Mouse (Mus musculus) heart, adult 2 months (tissue): ENCODE results near the gene Tob1.

ENCODE experiments used
- CTCF ChIP-seq: fragments of 200-600 bp; IDR thresholded peaks from 2 replicates; pipeline ENCODE4 v1.8.1; 2022; ENCODE audit warnings: antibody characterized with exemption, mild to moderate bottlenecking, moderate library complexity
- EP300 ChIP-seq: fragments of 200-500 bp; IDR thresholded peaks from 2 replicates; pipeline ENCODE4 v1.6.1; 2011; ENCODE audit warnings: low read depth, low read length, control low read depth; ENCODE audit not compliant: insufficient read depth
- POLR2A ChIP-seq: fragments of 200-500 bp; IDR thresholded peaks from 2 replicates; pipeline ENCODE4 v1.6.1; 2011; ENCODE audit warnings: mild to moderate bottlenecking, low read depth, low read length, control low read depth; ENCODE audit not compliant: insufficient read depth

- TF ChIP-seq CTCF, result no peak
- no peak for TF ChIP-seq POLR2A
- TF ChIP-seq EP300, result no peak
These were observed 27.6 kb upstream of the Tob1 start for GRCm38 (mm10) chr11:94183671-94184070.
